Mouse (Mus musculus): Measurements from ENCODE around the gene Cnksr3. TPM values are rescaled to one million over a fixed set of nuclear protein-coding genes. Genes with fewer than 3 reads are reported as not detected.

Gene Cnksr3
- polyA plus RNA-seq, 1 experiment from 2014 or later = 7.1 TPM

- no peak overlapping the region for H3K27ac ChIP-seq
- WGBS = 76% methylated on average over 2 of the region's 2 CpGs
- peaks cover 2% of the 10 kb centered on the region; the same call in 1 of the 2 replicates for H3K4me1 ChIP-seq (replicated peaks)
- H3K36me3 ChIP-seq = no peaks in the 10 kb centered on the region
- H3K4me3 ChIP-seq = no peak overlapping the region
- ATAC-seq (replicated peaks; ENCODE audit: insufficient number of reproducible peaks, insufficient read depth, low FRiP score, low read depth) = no peak
- H3K9me3 ChIP-seq (replicated peaks) = no peaks in the 10 kb centered on the region
- no peak overlapping the region for H3K9ac ChIP-seq
- no peak overlapping the region for H3K4me2 ChIP-seq
- no peaks in the 10 kb centered on the region for H3K27me3 ChIP-seq
Observed at GRCm38 (mm10) chr10:7075661-7076060, 136.4 kb downstream of the Cnksr3 start.

GRCm38 (mm10) chr10:7074231-7074630 lies 137.8 kb downstream of the Cnksr3 start:
- Histone ChIP-seq H3K36me3 (no peaks in the 10 kb centered on the region), H3K4me1 (replicated peaks) (peaks cover 2% of the 10 kb centered on the region; the same call in 1 of the 2 replicates), H3K9ac (no peak overlapping the region), H3K27me3 (no peaks in the 10 kb centered on the region), H3K4me2 (no peak overlapping the region), H3K27ac (no peak overlapping the region), H3K4me3 (no peak overlapping the region), H3K9me3 (replicated peaks) (no peaks in the 10 kb centered on the region)
- ATAC-seq (replicated peaks; ENCODE audit: insufficient number of reproducible peaks, insufficient read depth, low FRiP score, low read depth) = no peak
- WGBS = 78% methylated on average over 2 of the region's 2 CpGs

GRCm38 (mm10) chr10:7070924-7071323 lies 141.1 kb downstream of the Cnksr3 start:
- no peaks in the 10 kb centered on the region for H3K36me3 ChIP-seq
- H3K9ac ChIP-seq = no peak overlapping the region
- no peaks in the 10 kb centered on the region for H3K27me3 ChIP-seq
- H3K9me3 ChIP-seq (replicated peaks) = no peaks in the 10 kb centered on the region
- no peak overlapping the region for H3K27ac ChIP-seq
- 74% methylated on average over 5 of the region's 5 CpGs for WGBS
- H3K4me3 ChIP-seq = no peak overlapping the region
- H3K4me2 ChIP-seq = no peak overlapping the region
- H3K4me1 ChIP-seq (replicated peaks) = no peaks in the 10 kb centered on the region; the same call in 1 of the 2 replicates
- ATAC-seq (replicated peaks; ENCODE audit: insufficient number of reproducible peaks, insufficient read depth, low FRiP score, low read depth) = no peak

- H3K4me1 ChIP-seq (replicated peaks) = no peaks in the 10 kb centered on the region
- H3K4me2 ChIP-seq = no peak overlapping the region
- ATAC-seq (replicated peaks; ENCODE audit: insufficient number of reproducible peaks, insufficient read depth, low FRiP score, low read depth) = no peak
- 49% methylated on average over 8 of the region's 8 CpGs for WGBS
- no peaks in the 10 kb centered on the region for H3K36me3 ChIP-seq
- H3K9me3 ChIP-seq (replicated peaks) = no peaks in the 10 kb centered on the region
- no peaks in the 10 kb centered on the region for H3K27me3 ChIP-seq
- no peak overlapping the region for H3K27ac ChIP-seq
- H3K4me3 ChIP-seq = no peak overlapping the region
- no peak overlapping the region for H3K9ac ChIP-seq
Observed at GRCm38 (mm10) chr10:7070100-7070835, 141.8 kb downstream of the Cnksr3 start.

- no peaks in the 10 kb centered on the region for H3K9me3 ChIP-seq (replicated peaks)
- H3K27me3 ChIP-seq = no peaks in the 10 kb centered on the region
- H3K4me2 ChIP-seq = no peak overlapping the region
- no peak overlapping the region for H3K9ac ChIP-seq
- no peaks in the 10 kb centered on the region for H3K36me3 ChIP-seq
- ATAC-seq (replicated peaks; ENCODE audit: insufficient number of reproducible peaks, insufficient read depth, low FRiP score, low read depth) = no peak
- H3K4me1 ChIP-seq (replicated peaks) = no peaks in the 10 kb centered on the region
- no peak overlapping the region for H3K27ac ChIP-seq
- no peak overlapping the region for H3K4me3 ChIP-seq
- 84% methylated on average over 2 of the region's 2 CpGs for WGBS
Observed at GRCm38 (mm10) chr10:7069090-7069489, 142.9 kb downstream of the Cnksr3 start.

Other genes with a start within 250 kb of the Cnksr3 start
- 0.25 and 0.77 TPM in 2 replicates for gene Ipcef1, start 159.8 kb downstream of the Cnksr3 start, polyA plus RNA-seq (2015; fragmentation: Nextera tagmentation; extraction: Ambion mirVana)

Measured in heart, embryonic 15.5 days (tissue).